Mouse (Mus musculus) lung, postnatal 0 days (tissue): Measurements from ENCODE around the gene Frs2.

ENCODE experiments used
- CTCF ChIP-seq: IDR thresholded peaks from 2 replicates; pipeline ENCODE4 v1.5.1; 2016; ENCODE audit warnings: antibody characterized with exemption, mild to moderate bottlenecking
- EP300 ChIP-seq: IDR thresholded peaks from 2 replicates; pipeline ENCODE4 v1.6.1; 2016; ENCODE audit warnings: antibody characterized with exemption, mild to moderate bottlenecking, control low read depth

DNA sequence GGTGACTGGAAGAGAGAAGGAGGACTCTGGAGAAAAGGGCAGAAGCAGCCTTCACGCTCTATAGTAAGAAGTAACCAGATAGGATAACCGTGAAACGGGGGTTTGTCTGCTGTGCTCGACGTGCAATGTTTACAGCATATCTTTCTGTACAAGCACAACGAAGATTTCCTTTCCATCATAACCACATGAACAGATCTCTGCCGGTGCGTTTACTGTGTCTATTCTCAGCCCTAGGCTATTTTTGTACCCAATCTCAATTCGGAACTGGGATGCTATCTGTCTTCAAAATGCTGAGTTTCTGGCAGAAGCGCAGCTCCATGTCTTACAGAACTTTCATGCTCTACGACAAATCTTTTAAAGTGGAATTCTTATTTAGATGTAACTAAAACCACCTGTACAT lies 28.8 kb downstream of the Frs2 start:
- TF ChIP-seq CTCF (no peak), EP300 (no peak)
